Mouse (Mus musculus) spleen, postnatal 4 days (tissue): Measurements from ENCODE around the gene Arhgef16.

Source experiments
- DNase-seq, 2 experiments: peaks; one replicate each; pipeline ENCODE4 v3.0.0; 2022; ENCODE audit warnings: low spot score in 2 of 2

Arhgef16 gene

DNA sequence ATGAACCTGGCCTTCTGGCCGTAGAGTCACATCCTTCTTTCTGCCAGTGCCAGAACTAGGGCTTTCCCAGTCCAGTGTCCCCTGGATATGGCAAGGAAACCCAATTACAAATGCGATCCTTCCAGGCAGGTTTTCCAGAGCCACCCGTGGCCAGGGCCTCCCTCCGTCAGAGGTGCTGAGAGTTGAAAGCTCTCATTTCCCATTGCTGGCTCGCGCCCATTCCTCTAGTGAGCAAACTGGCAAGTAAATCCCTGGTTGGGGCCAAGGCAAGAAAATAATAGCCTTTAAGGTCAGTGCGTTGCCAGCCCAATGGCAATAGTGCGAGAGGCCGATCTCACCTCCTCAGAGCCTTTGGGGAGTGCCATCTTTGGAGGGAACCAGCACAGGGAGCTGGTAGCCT lies 71.9 kb downstream of the Arhgef16 start:
- DNase-seq: no peak
